Mouse (Mus musculus) lung, adult 2 months (tissue): ENCODE measurements around the gene Chd2.

ENCODE experiments used
- CTCF ChIP-seq: fragments of 200-500 bp; IDR thresholded peaks from 2 replicates; pipeline ENCODE4 v1.5.1; 2011; ENCODE audit warnings: mild to moderate bottlenecking, low read length, control low read depth; ENCODE audit not compliant: insufficient read depth
- POLR2A ChIP-seq: fragments of 200-500 bp; IDR thresholded peaks from 2 replicates; pipeline ENCODE4 v1.6.1; 2011; ENCODE audit warnings: low read depth, mild to moderate bottlenecking, control low read depth, low read length, borderline replicate concordance; ENCODE audit errors: extremely low read depth

DNA sequence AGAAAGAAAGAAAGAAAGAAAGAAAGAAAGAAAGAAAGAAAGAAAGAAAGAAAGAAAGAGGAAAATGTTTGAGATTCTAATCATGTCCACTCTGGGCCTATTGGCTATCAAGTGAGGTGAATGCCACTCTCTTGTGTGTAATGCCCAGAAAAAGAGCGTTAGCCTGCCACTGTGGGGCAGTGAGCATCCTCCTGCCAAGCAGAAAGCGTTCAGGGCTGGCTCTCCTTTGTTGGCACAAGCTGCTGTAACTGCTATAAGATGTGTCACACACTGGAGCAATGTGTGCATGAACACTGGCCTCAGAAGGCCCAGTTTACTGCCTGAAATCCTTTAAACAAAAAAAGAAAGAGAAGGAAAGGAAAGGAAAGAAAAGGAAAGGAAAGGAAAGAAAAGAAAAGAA, 139.5 kb downstream of the Chd2 start:
- no peak for TF ChIP-seq CTCF
- no peak for TF ChIP-seq POLR2A
